Mouse (Mus musculus) hindbrain, embryonic 12.5 days (tissue): ENCODE results near the gene Olfr1039. TPM values are rescaled to one million over a fixed set of nuclear protein-coding genes. Genes with fewer than 3 reads are reported as not detected.
"Not testable (repeated sequence)": the region's sequence is repeated elsewhere in the genome, so short reads cannot be mapped to it uniquely, and the experiment has no call there.

ENCODE experiments used
- ATAC-seq: fragments of 200-750 bp; cut with Nextera tagmentation; 2 replicates; pipeline ENCODE4 v1.8.0; 2017; ENCODE audit warnings: moderate TSS enrichment; ENCODE audit not compliant: low FRiP score
- H3K27ac ChIP-seq: fragments of 300-500 bp; sonication (generic); 2 replicates; pipeline ENCODE4 v1.5.1; 2016; ENCODE audit warnings: mild to moderate bottlenecking
- H3K27me3 ChIP-seq: fragments of 300-500 bp; sonication (generic); 2 replicates; pipeline ENCODE4 v1.6.1; 2016; ENCODE audit warnings: mild to moderate bottlenecking
- H3K36me3 ChIP-seq: fragments of 300-500 bp; sonication (generic); 2 replicates; pipeline ENCODE4 v1.6.1; 2016; ENCODE audit warnings: mild to moderate bottlenecking
- H3K4me1 ChIP-seq: fragments of 300-500 bp; sonication (generic); 2 replicates; pipeline ENCODE4 v1.6.1; 2016
- H3K4me2 ChIP-seq: fragments of 300-500 bp; sonication (generic); replicated peaks from 2 replicates; pipeline ENCODE4 v1.6.1; 2016; ENCODE audit warnings: mild to moderate bottlenecking
- H3K4me3 ChIP-seq: fragments of 300-500 bp; sonication (generic); 2 replicates; pipeline ENCODE4 v1.5.1; 2016; ENCODE audit warnings: mild to moderate bottlenecking
- H3K9ac ChIP-seq: fragments of 300-500 bp; sonication (generic); 2 replicates; pipeline ENCODE4 v1.6.1; 2016; ENCODE audit warnings: mild to moderate bottlenecking, moderate library complexity
- H3K9me3 ChIP-seq: fragments of 300-500 bp; sonication (generic); replicated peaks from 2 replicates; pipeline ENCODE4 v1.6.1; 2016; ENCODE audit warnings: mild to moderate bottlenecking
- WGBS: fragments of 180-500 bp; shearing (Covaris S2); methylation state at CpG from one replicate; pipeline ENCODE4 v1.1.7; 2016; 5-methylcytosine and 5-hydroxymethylcytosine counted together
- polyA plus RNA-seq: library from polyadenylated mRNA; unstranded; fragments of >200 nt; fragmentation: Nextera tagmentation; extraction: Ambion mirVana; gene quantifications from 2 replicates; pipeline ENCODE4 v1.2.1, GENCODE M21; 2016

The Olfr1039 gene
- polyA plus RNA-seq = not detected in 2 replicates

DNA sequence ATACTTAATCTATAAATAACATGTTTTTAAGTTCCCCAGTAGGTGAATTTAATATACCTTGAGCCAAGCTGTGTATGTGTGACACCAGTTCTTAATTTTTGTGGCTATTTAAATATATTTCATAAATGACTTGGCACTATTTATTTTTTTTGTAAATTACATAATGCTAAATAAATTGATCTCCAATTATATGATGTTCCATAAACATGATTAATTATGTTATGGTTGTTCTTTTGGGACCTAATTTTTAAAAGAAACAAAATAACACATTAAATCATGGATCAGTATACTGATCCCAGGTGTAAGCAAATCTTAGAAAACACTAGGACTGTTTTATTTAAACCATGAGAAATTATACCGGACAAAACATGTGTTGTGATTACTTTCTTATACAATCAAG lies at the start of gene Olfr1039:
Olfr1039 (minus strand) TSS at position 101 of the 400 bp plus-strand sequence.
- H3K27me3 ChIP-seq = no peaks in the 10 kb centered on the region
- H3K27ac ChIP-seq = no peak within 1 kb of the TSS
- no peaks in the 10 kb centered on the region for H3K4me1 ChIP-seq
- no peak within 1 kb of the TSS for H3K4me2 ChIP-seq
- WGBS = 89% methylated on average over 1 of the region's 1 CpGs
- H3K36me3 ChIP-seq = no peaks in the 10 kb centered on the region
- ATAC-seq = no peak
- H3K9ac ChIP-seq = no peak within 1 kb of the TSS
- H3K9me3 ChIP-seq = no peaks in the 10 kb centered on the region
- no peak within 1 kb of the TSS for H3K4me3 ChIP-seq

DNA sequence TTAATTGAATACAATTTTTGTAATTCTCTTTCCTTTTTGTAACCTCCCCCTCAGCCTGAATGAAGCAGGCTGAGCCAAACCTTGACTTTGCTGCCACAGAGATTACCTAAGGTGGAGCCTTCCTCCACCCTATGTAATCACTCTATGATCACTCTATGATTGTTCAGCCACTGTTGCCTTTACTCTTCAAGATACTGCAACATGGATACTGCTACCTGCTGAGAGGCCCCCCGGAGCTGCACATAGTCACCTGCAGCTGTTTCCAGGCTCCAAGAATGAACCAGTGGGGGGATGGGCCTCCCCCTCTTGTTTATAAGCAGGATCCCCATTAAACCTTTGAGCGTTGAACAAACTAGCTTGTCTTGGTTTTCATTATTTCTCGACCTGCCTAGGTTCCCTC lies 44.2 kb upstream of the Olfr1039 start:
- H3K9ac ChIP-seq = no peak overlapping the region
- no peak for ATAC-seq
- H3K4me2 ChIP-seq = no peak overlapping the region
- no peaks in the 10 kb centered on the region for H3K27me3 ChIP-seq
- H3K4me3 ChIP-seq = no peak overlapping the region
- WGBS = 67% methylated on average over 3 of the region's 3 CpGs
- no peaks in the 10 kb centered on the region for H3K4me1 ChIP-seq
- no peak overlapping the region for H3K27ac ChIP-seq
- H3K9me3 ChIP-seq = no peaks in the 10 kb centered on the region
- H3K36me3 ChIP-seq = no peaks in the 10 kb centered on the region

DNA sequence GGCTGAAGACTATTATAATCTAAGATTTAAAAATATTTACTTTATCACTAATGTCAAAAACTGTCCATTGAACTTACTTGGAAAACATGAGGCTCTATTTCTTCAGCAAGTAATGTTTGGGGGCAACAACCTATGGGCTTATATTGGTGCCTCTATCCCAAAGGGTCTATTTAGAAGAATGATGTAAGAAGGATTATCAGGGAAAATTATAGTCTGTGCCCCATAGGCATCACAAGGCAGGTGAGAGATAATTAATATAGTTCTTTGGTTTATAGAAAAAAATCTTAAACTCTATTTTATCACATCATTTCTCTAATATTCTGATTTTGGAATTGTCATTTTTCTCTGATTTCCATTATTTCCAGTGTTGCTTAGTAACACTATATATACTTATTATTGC lies 42.0 kb upstream of the Olfr1039 start, which contains the start of gene Olfr1044:
Olfr1044 (minus strand) TSS at position 101 of the 400 bp plus-strand sequence.
- Histone ChIP-seq H3K27me3 (no peaks in the 10 kb centered on the region), H3K4me2 (no peak within 1 kb of the TSS), H3K36me3 (no peaks in the 10 kb centered on the region), H3K4me1 (no peaks in the 10 kb centered on the region), H3K9me3 (no peaks in the 10 kb centered on the region), H3K4me3 (no peak within 1 kb of the TSS), H3K27ac (no peak within 1 kb of the TSS), H3K9ac (no peak within 1 kb of the TSS)
- ATAC-seq = no peak

DNA sequence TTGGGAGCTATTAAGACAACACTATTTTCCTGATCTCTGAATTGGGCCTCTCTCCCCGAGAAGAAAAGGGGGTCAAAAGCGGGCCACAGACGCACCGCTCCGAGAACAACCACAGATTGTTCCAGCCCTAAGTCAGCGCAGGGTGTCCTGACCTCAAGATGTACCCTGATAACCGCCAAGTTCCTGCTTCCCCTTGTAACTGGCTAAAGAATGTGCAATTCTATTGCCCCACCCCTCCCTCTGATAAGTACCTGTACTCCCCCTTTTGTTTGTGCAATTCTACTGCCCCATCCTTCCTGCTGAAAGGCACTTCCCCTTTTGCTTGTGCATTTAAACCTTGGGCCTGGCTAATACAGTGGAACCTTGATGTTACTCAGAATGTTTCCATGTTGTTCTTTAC lies 39.7 kb upstream of the Olfr1039 start:
- ATAC-seq = not testable (repeated sequence)

DNA sequence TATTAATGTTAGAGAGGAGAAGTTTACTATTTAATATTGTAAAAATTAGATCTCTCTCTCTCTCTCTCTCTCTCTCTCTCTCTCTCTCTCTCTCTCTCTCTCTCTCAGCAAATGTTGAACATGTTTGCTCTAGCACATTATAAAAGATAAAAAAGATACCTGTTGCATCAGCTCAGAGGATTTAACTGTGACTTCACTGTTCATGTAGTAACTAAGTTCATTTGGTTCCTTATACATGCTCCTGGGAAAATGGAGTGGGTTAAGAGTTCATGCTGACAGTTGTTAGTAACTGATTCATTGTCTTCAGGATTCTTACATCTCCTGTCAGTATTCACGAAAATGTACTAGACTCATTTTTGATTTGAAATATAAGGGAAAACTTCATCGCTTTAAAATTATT lies 31.7 kb upstream of the Olfr1039 start, which contains the start of gene Olfr1043:
Olfr1043 (minus strand) TSS at position 101 of the 400 bp plus-strand sequence.
- H3K9me3 ChIP-seq = no peaks in the 10 kb centered on the region
- no peak within 1 kb of the TSS for H3K9ac ChIP-seq
- H3K4me3 ChIP-seq = no peak within 1 kb of the TSS
- ATAC-seq = no peak
- WGBS = 93% methylated on average over 2 of the region's 2 CpGs
- H3K4me1 ChIP-seq = no peaks in the 10 kb centered on the region
- H3K36me3 ChIP-seq = no peaks in the 10 kb centered on the region
- H3K27me3 ChIP-seq = no peaks in the 10 kb centered on the region
- no peak within 1 kb of the TSS for H3K27ac ChIP-seq
- H3K4me2 ChIP-seq = no peak within 1 kb of the TSS

More for the DNA sequence above, 39.7 kb upstream of the Olfr1039 start:
- not testable (repeated sequence) for H3K4me1 ChIP-seq, H3K36me3 ChIP-seq, H3K4me3 ChIP-seq, H3K4me2 ChIP-seq, H3K9ac ChIP-seq, H3K27me3 ChIP-seq, H3K27ac ChIP-seq, H3K9me3 ChIP-seq
- 88% methylated on average over 7 of the region's 7 CpGs for WGBS

DNA sequence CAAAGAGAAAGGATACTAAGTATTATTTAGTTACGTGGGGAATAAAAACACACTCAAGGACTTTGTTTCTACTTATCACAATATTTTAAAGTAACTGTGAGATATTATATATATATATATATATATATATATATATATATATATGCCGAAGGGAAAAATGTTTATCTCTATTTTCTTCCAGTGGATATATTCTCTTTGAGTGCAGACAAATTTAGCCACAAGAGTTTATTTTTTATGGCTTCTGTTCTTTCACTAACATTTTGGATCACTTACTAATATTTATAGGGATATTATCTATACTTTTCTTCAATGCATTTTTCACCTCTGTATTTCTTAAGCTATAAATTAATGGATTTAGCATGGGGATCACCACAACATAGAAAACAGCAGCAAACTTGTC lies 26.0 kb upstream of the Olfr1039 start, which contains the start of gene Olfr1042:
Olfr1042 (minus strand) TSS at position 101 of the 400 bp plus-strand sequence.
- no peak for ATAC-seq
- no peaks in the 10 kb centered on the region for H3K4me1 ChIP-seq
- no peaks in the 10 kb centered on the region for H3K36me3 ChIP-seq
- 90% methylated on average over 2 of the region's 2 CpGs for WGBS
- no peaks in the 10 kb centered on the region for H3K9me3 ChIP-seq
- H3K27ac ChIP-seq = no peak within 1 kb of the TSS
- no peak within 1 kb of the TSS for H3K4me2 ChIP-seq
- H3K9ac ChIP-seq = no peak within 1 kb of the TSS
- no peak within 1 kb of the TSS for H3K4me3 ChIP-seq
- no peaks in the 10 kb centered on the region for H3K27me3 ChIP-seq

DNA sequence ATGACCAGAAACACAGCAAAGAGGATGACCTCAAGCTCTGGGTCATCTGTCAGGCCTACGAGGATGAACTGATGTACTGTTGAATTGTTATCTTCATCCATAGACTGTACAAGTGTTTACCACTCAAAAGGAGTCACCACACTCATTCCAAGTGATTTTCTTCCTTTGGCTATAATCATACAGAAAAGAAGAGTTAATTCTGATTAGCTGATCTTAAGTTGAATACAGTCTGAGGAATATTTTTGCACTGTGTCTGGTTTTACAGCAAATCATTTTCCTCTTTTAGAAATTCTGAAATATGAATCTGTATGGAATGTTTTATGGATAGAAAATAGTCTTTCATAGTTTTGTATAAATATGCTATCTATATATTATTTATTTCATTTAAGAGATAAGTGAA lies 10.9 kb upstream of the Olfr1039 start, which contains the start of gene Olfr1040:
Olfr1040 (minus strand) TSS at position 101 of the 400 bp plus-strand sequence.
- no peaks in the 10 kb centered on the region for H3K36me3 ChIP-seq
- no peaks in the 10 kb centered on the region for H3K9me3 ChIP-seq
- no peak for ATAC-seq
- 88% methylated on average over 1 of the region's 1 CpGs for WGBS
- no peaks in the 10 kb centered on the region for H3K27me3 ChIP-seq
- no peaks in the 10 kb centered on the region for H3K4me1 ChIP-seq
- H3K4me2 ChIP-seq = no peak within 1 kb of the TSS
- no peak within 1 kb of the TSS for H3K4me3 ChIP-seq
- H3K9ac ChIP-seq = no peak within 1 kb of the TSS
- H3K27ac ChIP-seq = no peak within 1 kb of the TSS

DNA sequence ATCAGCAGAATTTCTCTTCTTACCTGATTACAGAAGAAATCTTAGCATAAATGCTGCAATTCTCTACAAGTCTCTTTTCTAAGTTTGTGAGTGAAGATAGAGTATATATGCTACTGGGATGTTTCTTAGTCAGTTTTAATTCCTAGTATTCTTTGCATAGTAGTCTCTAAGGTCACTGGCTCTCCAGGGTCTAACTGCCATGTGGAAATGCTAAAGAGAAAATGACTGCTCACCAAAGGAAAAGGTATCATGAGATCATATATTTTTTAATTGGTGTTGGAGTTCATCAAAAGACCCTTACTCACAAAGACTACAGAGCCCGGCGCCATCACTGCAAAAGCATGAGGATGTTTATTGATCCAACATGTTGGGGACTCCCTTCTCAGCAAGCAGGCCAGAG lies 48.4 kb downstream of the Olfr1039 start, which contains the start of gene Olfr1037:
Olfr1037 (minus strand) TSS at position 101 of the 400 bp plus-strand sequence.
- Histone ChIP-seq H3K9ac (no peak within 1 kb of the TSS), H3K27ac (no peak within 1 kb of the TSS), H3K4me3 (no peak within 1 kb of the TSS), H3K27me3 (no peaks in the 10 kb centered on the region), H3K4me2 (no peak within 1 kb of the TSS), H3K36me3 (no peaks in the 10 kb centered on the region), H3K9me3 (no peaks in the 10 kb centered on the region), H3K4me1 (no peaks in the 10 kb centered on the region)
- 95% methylated on average over 2 of the region's 2 CpGs for WGBS
- no peak for ATAC-seq

DNA sequence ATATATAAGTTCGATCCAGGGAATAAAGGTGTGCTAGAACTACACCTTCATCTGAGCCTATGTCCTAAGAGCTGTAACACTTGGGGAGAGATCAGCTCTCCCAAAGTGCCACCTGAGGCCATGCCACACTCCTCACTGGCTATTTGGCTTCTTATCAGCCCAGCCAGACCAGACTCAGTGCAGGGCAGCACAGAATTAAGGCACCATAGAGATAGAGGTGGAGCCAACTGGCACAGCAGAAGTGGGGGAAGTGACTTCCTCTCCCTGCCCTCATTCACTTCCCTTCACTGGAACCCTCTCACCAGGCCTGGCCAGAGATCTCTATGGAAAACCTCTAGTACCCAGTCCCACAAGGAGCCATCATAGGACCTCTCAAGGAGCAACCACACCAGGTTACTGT lies 55.2 kb downstream of the Olfr1039 start:
- not testable (repeated sequence) for H3K36me3 ChIP-seq, H3K4me1 ChIP-seq, H3K4me3 ChIP-seq, H3K27me3 ChIP-seq, ATAC-seq, H3K9ac ChIP-seq, H3K9me3 ChIP-seq, H3K4me2 ChIP-seq, H3K27ac ChIP-seq
- 87% methylated on average over 1 of the region's 1 CpGs for WGBS

Other genes with a start within 250 kb of the Olfr1039 start
- not detected in 2 replicates for gene Olfr1024, start 230.9 kb downstream of the Olfr1039 start, polyA plus RNA-seq
- gene Olfr1025-ps1, start 220.7 kb downstream of the Olfr1039 start, polyA plus RNA-seq = not detected in 2 replicates
- not detected in 2 replicates for gene Olfr1026, start 214.4 kb downstream of the Olfr1039 start, polyA plus RNA-seq
- gene Olfr1028, start 185.5 kb downstream of the Olfr1039 start, polyA plus RNA-seq = not detected in 2 replicates
- gene Olfr1029, start 162.0 kb downstream of the Olfr1039 start, polyA plus RNA-seq = not detected in 2 replicates
- not detected in 2 replicates for gene Olfr1030, start 156.7 kb downstream of the Olfr1039 start, polyA plus RNA-seq
- gene Olfr1031, start 145.6 kb downstream of the Olfr1039 start, polyA plus RNA-seq = not detected in 2 replicates
- gene Olfr1032, start 130.4 kb downstream of the Olfr1039 start, polyA plus RNA-seq = not detected in 2 replicates
- not detected in 2 replicates for gene Olfr1033, start 115.3 kb downstream of the Olfr1039 start, polyA plus RNA-seq
- gene Olfr1034, start 90.1 kb downstream of the Olfr1039 start, polyA plus RNA-seq = not detected in 2 replicates
- not detected in 2 replicates for gene Olfr1036, start 61.9 kb downstream of the Olfr1039 start, polyA plus RNA-seq
- not detected in 2 replicates for gene Olfr1037, start 48.5 kb downstream of the Olfr1039 start, polyA plus RNA-seq
- gene Olfr1040, start 10.8 kb upstream of the Olfr1039 start, polyA plus RNA-seq = not detected in 2 replicates
- not detected in 2 replicates for gene Olfr1042, start 25.9 kb upstream of the Olfr1039 start, polyA plus RNA-seq
- gene Olfr1043, start 31.6 kb upstream of the Olfr1039 start, polyA plus RNA-seq = not detected in 2 replicates
- not detected in 2 replicates for gene Olfr1044, start 41.9 kb upstream of the Olfr1039 start, polyA plus RNA-seq
- gene Olfr52, start 49.8 kb upstream of the Olfr1039 start, polyA plus RNA-seq = not detected in 2 replicates
- gene Olfr1045, start 67.1 kb upstream of the Olfr1039 start, polyA plus RNA-seq = not detected in 2 replicates
- gene Olfr1046, start 83.4 kb upstream of the Olfr1039 start, polyA plus RNA-seq = not detected in 2 replicates
- not detected in 2 replicates for gene Olfr1047, start 95.5 kb upstream of the Olfr1039 start, polyA plus RNA-seq
- gene Olfr1048, start 104.4 kb upstream of the Olfr1039 start, polyA plus RNA-seq = not detected in 2 replicates
- not detected in 2 replicates for gene Olfr1049, start 122.4 kb upstream of the Olfr1039 start, polyA plus RNA-seq
- not detected in 2 replicates for gene Olfr1051, start 143.2 kb upstream of the Olfr1039 start, polyA plus RNA-seq
- gene Olfr1052, start 156.5 kb upstream of the Olfr1039 start, polyA plus RNA-seq = not detected in 2 replicates
- not detected in 2 replicates for gene Olfr1053, start 179.4 kb upstream of the Olfr1039 start, polyA plus RNA-seq
- gene Olfr1054, start 199.5 kb upstream of the Olfr1039 start, polyA plus RNA-seq = not detected in 2 replicates
- not detected in 2 replicates for gene Olfr1055, start 214.4 kb upstream of the Olfr1039 start, polyA plus RNA-seq
- gene Olfr1056, start 226.5 kb upstream of the Olfr1039 start, polyA plus RNA-seq = not detected in 2 replicates
- gene Olfr1057, start 242.5 kb upstream of the Olfr1039 start, polyA plus RNA-seq = not detected in 2 replicates